Mouse (Mus musculus): ENCODE measurements around the gene Adam23.

DNA sequence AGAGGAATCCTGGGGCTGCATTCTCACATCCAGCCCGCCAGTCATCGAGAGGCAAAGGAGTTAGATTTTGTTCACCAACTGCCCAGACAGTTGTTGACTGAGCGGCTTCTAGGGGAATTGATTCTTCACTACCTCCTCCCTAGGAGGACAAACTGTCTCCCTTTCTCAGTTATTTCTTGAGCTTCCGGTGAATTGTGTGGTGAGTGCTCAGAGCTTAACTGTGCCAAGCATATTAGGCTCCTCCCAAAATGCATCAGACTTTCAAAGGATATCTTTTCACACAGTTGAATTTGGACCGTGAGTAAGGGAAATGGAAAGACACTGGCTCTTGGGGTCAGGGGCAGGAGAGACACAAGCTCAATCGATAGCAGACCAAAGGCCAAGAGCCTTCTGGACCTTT is 39.0 kb downstream of the Adam23 start:
- TF ChIP-seq CTCF (IDR thresholded peaks at IDR 0.05), result no peak
- no peak for TF ChIP-seq POLR2A (IDR thresholded peaks at IDR 0.05; ENCODE audit: insufficient read depth, low read depth, low read length)

Measured in heart, adult 2 months (tissue).